Mouse (Mus musculus) midbrain, embryonic 15.5 days (tissue): ENCODE results near the gene Klhl3. TPM values are rescaled to one million over a fixed set of nuclear protein-coding genes. Genes with fewer than 3 reads are reported as not detected.

ENCODE experiments used
- ATAC-seq: fragments of 200-750 bp; cut with Nextera tagmentation; replicated peaks from 2 replicates; pipeline ENCODE4 v1.8.0; 2017; ENCODE audit warnings: moderate TSS enrichment
- H3K27ac ChIP-seq: fragments of 300-500 bp; sonication (generic); 2 replicates; pipeline ENCODE4 v1.5.1; 2015; ENCODE audit warnings: mild to moderate bottlenecking, inconsistent platforms
- H3K27me3 ChIP-seq: fragments of 300-500 bp; sonication (generic); replicated peaks from 2 replicates; pipeline ENCODE4 v1.6.1; 2015; ENCODE audit warnings: inconsistent platforms
- H3K36me3 ChIP-seq: fragments of 300-500 bp; sonication (generic); replicated peaks from 2 replicates; pipeline ENCODE4 v1.6.1; 2015; ENCODE audit warnings: inconsistent platforms
- H3K4me1 ChIP-seq: fragments of 300-500 bp; sonication (generic); 2 replicates; pipeline ENCODE4 v1.6.1; 2015; ENCODE audit warnings: inconsistent platforms
- H3K4me2 ChIP-seq: fragments of 300-500 bp; sonication (generic); 2 replicates; pipeline ENCODE4 v1.6.1; 2015; ENCODE audit warnings: inconsistent platforms, mild to moderate bottlenecking, moderate library complexity
- H3K4me3 ChIP-seq: fragments of 300-500 bp; sonication (generic); 2 replicates; pipeline ENCODE4 v1.5.1; 2015; ENCODE audit warnings: mild to moderate bottlenecking, inconsistent platforms
- H3K9ac ChIP-seq: fragments of 300-500 bp; sonication (generic); 2 replicates; pipeline ENCODE4 v1.6.1; 2015; ENCODE audit warnings: mild to moderate bottlenecking, inconsistent platforms
- H3K9me3 ChIP-seq: fragments of 300-500 bp; sonication (generic); 2 replicates; pipeline ENCODE4 v1.6.1; 2016; ENCODE audit warnings: inconsistent platforms
- WGBS: fragments of 180-500 bp; shearing (Covaris S2); methylation state at CpG from one replicate; pipeline ENCODE4 v1.1.7; 2015; ENCODE audit warnings: mixed read lengths; 5-methylcytosine and 5-hydroxymethylcytosine counted together
- polyA plus RNA-seq: library from polyadenylated mRNA; unstranded; fragments of >200 nt; fragmentation: Nextera tagmentation; extraction: Ambion mirVana; gene quantifications from 2 replicates; pipeline ENCODE4 v1.2.1, GENCODE M21; 2015

Klhl3 gene
- 12.7 and 14.2 TPM in 2 replicates for polyA plus RNA-seq

DNA sequence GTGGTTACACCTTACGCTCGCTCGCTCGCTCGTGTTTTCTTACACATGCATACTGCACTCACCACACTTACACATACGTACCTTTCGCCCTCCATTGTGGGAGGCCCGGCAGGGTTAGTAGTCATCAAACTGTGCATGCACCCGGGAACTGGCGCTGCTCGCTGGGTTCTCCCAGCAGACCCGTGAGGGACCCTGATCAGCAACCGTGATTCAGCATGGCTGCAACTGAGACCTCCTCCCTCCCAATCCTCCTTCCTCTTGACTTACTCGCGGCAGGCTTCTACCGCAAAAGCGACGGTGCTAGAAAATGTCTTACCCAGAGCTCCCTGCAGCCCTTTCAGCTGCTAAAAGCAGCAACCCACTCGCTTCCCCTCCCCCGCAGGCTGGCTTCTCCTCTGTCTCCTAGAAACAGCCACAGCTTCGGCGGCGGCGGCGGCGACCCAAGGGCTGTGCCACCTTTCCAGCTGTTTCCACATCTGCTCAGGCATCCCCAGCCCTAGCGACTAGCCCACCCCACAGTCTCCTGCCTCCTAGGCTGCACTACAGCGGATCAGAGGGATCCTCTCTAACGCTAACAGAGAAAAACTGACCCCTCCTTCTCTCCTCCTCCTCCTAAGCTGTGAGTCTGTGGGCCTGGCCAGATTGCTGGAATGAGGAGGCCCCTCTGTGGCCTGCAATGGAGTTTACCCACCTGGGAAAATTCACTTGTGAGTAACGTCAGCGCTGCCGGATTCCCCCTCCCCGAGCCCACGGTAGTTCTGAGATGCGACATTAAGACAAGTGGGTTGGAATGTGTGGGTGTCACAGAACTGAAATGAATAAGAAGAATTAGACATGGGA, at the start of gene Klhl3:
Gene Klhl3 (minus strand): TSS at position 532 of the 840 bp plus-strand sequence.
- H3K36me3 ChIP-seq = no peaks in the 10 kb centered on the region
- no peaks in the 10 kb centered on the region for H3K9me3 ChIP-seq
- under 1% methylated on average over 35 of the region's 35 CpGs for WGBS
- H3K27me3 ChIP-seq = no peaks in the 10 kb centered on the region
- H3K4me2 ChIP-seq = peak within 1 kb of the TSS; percentile 85
- H3K4me1 ChIP-seq = peaks cover 27% of the 10 kb centered on the region
- peak; percentile 95 for ATAC-seq
- peak within 1 kb of the TSS; percentile 93 for H3K27ac ChIP-seq
- H3K9ac ChIP-seq = peak within 1 kb of the TSS; percentile 66
- peak within 1 kb of the TSS; percentile 53 for H3K4me3 ChIP-seq

- H3K4me2 ChIP-seq = no peak overlapping the region
- H3K4me3 ChIP-seq = no peak overlapping the region
- H3K27me3 ChIP-seq = no peaks in the 10 kb centered on the region
- no peak overlapping the region for H3K9ac ChIP-seq
- WGBS = 96% methylated on average over 15 of the region's 15 CpGs
- peaks cover 17% of the 10 kb centered on the region; the same call in 1 of the 2 replicates for H3K36me3 ChIP-seq
- peaks cover 15% of the 10 kb centered on the region for H3K4me1 ChIP-seq
- H3K9me3 ChIP-seq = no peaks in the 10 kb centered on the region
- no peak for ATAC-seq
- no peak overlapping the region for H3K27ac ChIP-seq
Observed at GRCm38 (mm10) chr13:58160761-58161160, 47.4 kb upstream of the Klhl3 start.

DNA sequence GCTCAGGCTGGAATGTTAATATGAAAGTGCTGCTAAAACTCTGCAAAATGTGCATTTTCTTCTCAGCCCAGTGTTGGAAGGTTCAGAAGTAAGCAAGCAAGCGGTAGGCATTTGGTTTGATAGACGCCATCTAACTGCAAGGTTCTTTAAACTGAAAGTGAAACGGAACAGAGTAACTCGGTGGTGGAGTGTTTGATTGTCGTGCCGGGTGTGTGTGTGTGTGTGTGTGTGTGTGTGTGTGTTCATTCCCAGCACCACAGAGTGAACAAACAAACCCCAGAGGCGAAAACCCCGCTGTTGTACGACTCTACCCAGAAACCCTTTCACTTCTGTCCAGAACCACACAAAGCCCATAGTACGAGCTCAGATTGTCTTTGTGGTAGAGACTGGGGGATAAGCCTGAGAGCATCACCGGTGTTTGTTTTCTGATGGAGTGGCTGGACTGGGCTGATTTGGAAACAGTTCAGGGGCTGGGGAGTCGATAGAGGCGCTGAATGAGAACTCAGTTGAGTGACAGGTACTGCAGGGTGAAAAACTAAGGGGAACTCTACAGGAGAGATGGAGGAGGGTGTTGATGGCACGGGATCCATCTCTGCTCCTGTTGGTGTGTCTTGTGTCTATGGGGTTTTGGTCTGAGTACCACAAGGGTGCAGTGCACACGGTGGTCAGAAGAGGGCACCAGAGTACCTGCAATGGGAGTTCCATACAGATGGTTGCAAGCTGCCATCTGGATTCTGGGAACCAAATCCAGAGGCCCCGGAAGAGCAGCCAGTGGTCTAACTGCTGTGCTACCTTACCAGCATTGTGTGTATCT, 44.9 kb upstream of the Klhl3 start:
- Histone ChIP-seq H3K4me2 (peak overlapping the region; percentile 97), H3K9me3 (no peaks in the 10 kb centered on the region), H3K9ac (peak overlapping the region; percentile 84), H3K27me3 (no peaks in the 10 kb centered on the region), H3K4me1 (peaks cover 15% of the 10 kb centered on the region), H3K4me3 (peak overlapping the region; percentile 96), H3K27ac (peak overlapping the region; percentile 77), H3K36me3 (peaks cover 11% of the 10 kb centered on the region; the same call in 1 of the 2 replicates)
- peak; percentile 43; the same call in 1 of the 2 replicates for ATAC-seq
- 7% methylated on average over 16 of the region's 16 CpGs for WGBS

DNA sequence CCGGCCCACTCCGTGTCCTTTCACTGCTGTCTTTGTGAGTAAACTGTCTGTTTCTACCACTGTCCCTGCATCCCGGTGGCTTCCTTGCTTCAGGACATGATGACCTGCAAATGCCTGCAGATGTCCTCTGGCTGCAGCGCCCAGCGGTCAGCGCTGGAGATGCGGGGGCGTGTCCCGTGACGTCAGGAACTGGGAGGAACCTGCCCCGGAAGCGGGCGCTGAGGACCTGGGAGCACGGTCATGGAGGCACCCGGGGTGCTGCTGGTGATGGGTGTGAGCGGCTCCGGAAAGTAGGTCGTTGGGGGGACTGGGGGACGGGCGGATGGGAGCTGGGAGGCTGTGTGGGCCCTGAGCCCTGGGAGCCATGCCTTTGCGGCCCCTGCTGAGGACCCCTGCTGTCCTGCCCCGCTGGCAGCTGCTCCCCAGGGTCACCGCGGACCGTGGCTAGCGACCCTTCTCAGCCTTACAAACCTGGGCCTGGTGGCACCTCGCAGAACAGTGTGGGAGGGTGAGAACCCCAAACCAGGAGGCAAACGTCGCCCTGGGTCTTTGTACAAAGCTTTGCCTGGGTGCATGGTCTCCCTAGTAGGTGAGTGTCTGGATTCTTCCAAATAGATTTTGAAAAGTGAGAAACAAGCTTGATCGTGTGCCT, 44.2 kb upstream of the Klhl3 start, which contains the start of gene Idnk:
Gene Idnk (plus strand): TSS at position 203 of the 652 bp plus-strand sequence.
- under 1% methylated on average over 30 of the region's 30 CpGs for WGBS
- Histone ChIP-seq H3K9me3 (no peaks in the 10 kb centered on the region), H3K4me3 (peak within 1 kb of the TSS; percentile 96), H3K4me2 (peak within 1 kb of the TSS; percentile 97), H3K27me3 (no peaks in the 10 kb centered on the region), H3K27ac (peak within 1 kb of the TSS; percentile 77), H3K36me3 (peaks cover 11% of the 10 kb centered on the region; the same call in 1 of the 2 replicates), H3K4me1 (peaks cover 15% of the 10 kb centered on the region), H3K9ac (peak within 1 kb of the TSS; percentile 84)
- peak; percentile 93 for ATAC-seq

- 18% methylated on average over 8 of the region's 8 CpGs for WGBS
- Histone ChIP-seq H3K9me3 (no peaks in the 10 kb centered on the region), H3K36me3 (peaks cover 11% of the 10 kb centered on the region; the same call in 1 of the 2 replicates), H3K4me3 (peak overlapping the region; percentile 96), H3K4me2 (peak overlapping the region; percentile 97), H3K4me1 (peaks cover 15% of the 10 kb centered on the region), H3K9ac (peak overlapping the region; percentile 84), H3K27me3 (no peaks in the 10 kb centered on the region), H3K27ac (peak overlapping the region; percentile 77)
- ATAC-seq = peak; percentile 28; the same call in 1 of the 2 replicates
Observed at GRCm38 (mm10) chr13:58157036-58157435, 43.6 kb upstream of the Klhl3 start.

DNA sequence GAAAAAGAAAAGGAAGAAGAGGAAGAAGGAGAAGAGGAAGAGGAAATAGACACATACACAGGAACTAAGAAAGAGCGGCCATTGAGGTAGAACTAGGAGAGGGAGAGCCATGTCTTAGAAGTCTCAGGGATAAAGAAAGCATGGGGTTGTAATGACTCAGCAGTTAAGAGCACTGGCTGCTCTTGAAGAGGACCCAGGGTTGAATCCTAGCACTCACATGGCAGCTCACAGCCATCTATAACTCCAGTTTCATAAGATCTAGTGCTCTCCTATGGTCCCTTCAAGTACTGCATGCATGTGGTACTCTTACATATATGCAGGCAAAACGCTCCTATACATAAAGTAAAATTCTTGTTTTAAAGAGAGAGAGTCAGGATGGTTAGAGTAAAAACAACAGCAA, 42.6 kb upstream of the Klhl3 start:
- Histone ChIP-seq H3K27me3 (no peaks in the 10 kb centered on the region), H3K9ac (no peak overlapping the region), H3K4me1 (peaks cover 15% of the 10 kb centered on the region), H3K4me2 (no peak overlapping the region), H3K27ac (no peak overlapping the region), H3K36me3 (peaks cover 5% of the 10 kb centered on the region; the same call in 1 of the 2 replicates), H3K4me3 (no peak overlapping the region), H3K9me3 (no peaks in the 10 kb centered on the region)
- 91% methylated on average over 2 of the region's 2 CpGs for WGBS
- no peak for ATAC-seq

DNA sequence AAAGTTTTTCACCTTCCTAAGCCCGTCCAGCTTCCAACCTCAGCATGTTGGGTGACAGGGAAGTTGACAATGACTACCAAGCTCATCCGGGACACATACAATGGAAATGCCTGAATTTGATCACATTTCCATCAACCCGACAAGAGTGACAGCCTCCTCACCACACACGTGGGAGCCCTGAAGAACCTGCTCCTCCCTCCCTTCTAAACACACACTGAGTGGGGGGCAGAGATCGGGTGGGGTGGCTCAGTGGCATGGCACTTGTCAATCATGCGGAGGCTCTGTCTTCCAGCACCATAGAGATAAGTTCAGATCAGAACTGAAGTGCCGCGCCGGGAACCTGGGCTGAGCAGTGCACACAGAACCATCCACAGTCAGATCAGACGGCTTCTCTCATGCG, 37.0 kb upstream of the Klhl3 start:
- WGBS = 79% methylated on average over 11 of the region's 11 CpGs
- no peak overlapping the region for H3K9ac ChIP-seq
- no peak overlapping the region for H3K4me3 ChIP-seq
- H3K27me3 ChIP-seq = no peaks in the 10 kb centered on the region
- no peaks in the 10 kb centered on the region for H3K9me3 ChIP-seq
- H3K36me3 ChIP-seq = no peaks in the 10 kb centered on the region
- H3K27ac ChIP-seq = no peak overlapping the region
- no peak overlapping the region for H3K4me2 ChIP-seq
- no peak for ATAC-seq
- peaks cover 12% of the 10 kb centered on the region for H3K4me1 ChIP-seq

GRCm38 (mm10) chr13:58149629-58150028, 36.2 kb upstream of the Klhl3 start:
- Histone ChIP-seq H3K4me3 (no peak overlapping the region), H3K27me3 (no peaks in the 10 kb centered on the region), H3K36me3 (no peaks in the 10 kb centered on the region), H3K4me1 (peaks cover 12% of the 10 kb centered on the region), H3K9me3 (no peaks in the 10 kb centered on the region), H3K4me2 (no peak overlapping the region), H3K27ac (no peak overlapping the region), H3K9ac (no peak overlapping the region)
- no peak for ATAC-seq
- 88% methylated on average over 3 of the region's 3 CpGs for WGBS

GRCm38 (mm10) chr13:58149033-58149558, 35.7 kb upstream of the Klhl3 start:
- Histone ChIP-seq H3K4me1 (peaks cover 12% of the 10 kb centered on the region), H3K4me3 (peak overlapping the region; percentile 32), H3K27ac (no peak overlapping the region), H3K4me2 (peak overlapping the region; percentile 62), H3K36me3 (no peaks in the 10 kb centered on the region), H3K27me3 (no peaks in the 10 kb centered on the region), H3K9me3 (no peaks in the 10 kb centered on the region), H3K9ac (no peak overlapping the region)
- ATAC-seq = peak; percentile 75
- 30% methylated on average over 5 of the region's 5 CpGs for WGBS

GRCm38 (mm10) chr13:58148256-58148831, 35.0 kb upstream of the Klhl3 start:
- Histone ChIP-seq H3K36me3 (no peaks in the 10 kb centered on the region), H3K9me3 (no peaks in the 10 kb centered on the region), H3K9ac (peak overlapping the region; percentile 23; the same call in 1 of the 2 replicates), H3K4me3 (peak overlapping the region; percentile 32), H3K27ac (peak overlapping the region; percentile 62), H3K4me2 (peak overlapping the region; percentile 62), H3K4me1 (peaks cover 12% of the 10 kb centered on the region), H3K27me3 (no peaks in the 10 kb centered on the region)
- WGBS = under 1% methylated on average over 17 of the region's 17 CpGs
- ATAC-seq = peak; percentile 90

DNA sequence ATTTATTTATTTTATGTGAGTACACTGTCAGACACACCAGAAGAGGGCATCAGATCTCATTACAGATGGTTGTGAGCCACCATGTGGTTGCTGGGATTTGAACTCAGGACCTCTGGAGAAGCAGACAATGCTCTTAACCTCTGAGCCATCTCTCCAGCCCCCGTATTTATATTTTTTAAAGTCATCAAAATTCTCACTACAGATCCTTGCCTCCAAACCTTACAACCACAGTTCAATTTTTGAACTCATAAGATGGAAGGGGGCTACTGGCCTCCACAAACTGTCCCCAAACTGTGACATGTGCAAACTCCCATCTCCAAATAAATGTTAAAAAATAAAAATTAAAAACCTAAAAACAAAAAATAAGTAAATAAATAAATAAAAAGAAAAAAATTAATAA, 34.4 kb upstream of the Klhl3 start:
- Histone ChIP-seq H3K27me3 (no peaks in the 10 kb centered on the region), H3K36me3 (no peaks in the 10 kb centered on the region), H3K4me2 (no peak overlapping the region), H3K27ac (no peak overlapping the region), H3K4me1 (peaks cover 12% of the 10 kb centered on the region), H3K4me3 (no peak overlapping the region), H3K9me3 (no peaks in the 10 kb centered on the region), H3K9ac (no peak overlapping the region)
- WGBS = 88% methylated on average over 1 of the region's 1 CpGs
- ATAC-seq = no peak
